Mouse (Mus musculus) small intestine, adult 2 months (tissue): ENCODE results near the gene Pcif1. TPM values are rescaled to one million over a fixed set of nuclear protein-coding genes. Genes with fewer than 3 reads are reported as not detected.
"Not testable (repeated sequence)": the region's sequence is repeated elsewhere in the genome, so short reads cannot be mapped to it uniquely, and the experiment has no call there.

Source experiments
- H3K27ac ChIP-seq: fragments of 200-500 bp; 2 replicates; pipeline ENCODE4 v1.5.1; 2012; ENCODE audit warnings: low read depth, low read length, control low read depth, inconsistent platforms; ENCODE audit not compliant: insufficient read depth
- H3K27me3 ChIP-seq: fragments of 200-500 bp; 2 replicates; pipeline ENCODE4 v1.6.1; 2012; ENCODE audit warnings: mild to moderate bottlenecking, moderate library complexity, low read length, inconsistent platforms; ENCODE audit not compliant: control insufficient read depth, insufficient read depth
- H3K36me3 ChIP-seq: fragments of 200-500 bp; 2 replicates; pipeline ENCODE4 v1.6.1; 2012; ENCODE audit warnings: mild to moderate bottlenecking, low read length, control low read depth, inconsistent platforms; ENCODE audit not compliant: control insufficient read depth, insufficient read depth
- H3K4me1 ChIP-seq: fragments of 200-500 bp; 2 replicates; pipeline ENCODE4 v1.6.1; 2012; ENCODE audit warnings: low read length, inconsistent platforms, mixed read lengths; ENCODE audit not compliant: control insufficient read depth, insufficient read depth, insufficient read length
- H3K4me3 ChIP-seq: fragments of 200-500 bp; 2 replicates; pipeline ENCODE4 v1.5.1; 2012; ENCODE audit warnings: low read depth, mild to moderate bottlenecking, control low read depth, inconsistent platforms, low read length, moderate library complexity
- CTCF ChIP-seq: fragments of 200-500 bp; IDR thresholded peaks from 2 replicates; pipeline ENCODE4 v1.5.1; 2012; ENCODE audit warnings: low read depth, mild to moderate bottlenecking, control low read depth, inconsistent platforms, low read length, moderate library complexity, mixed read lengths; ENCODE audit not compliant: insufficient replicate concordance, insufficient read length; ENCODE audit errors: extremely low read depth
- POLR2A ChIP-seq: fragments of 200-500 bp; IDR thresholded peaks from 2 replicates; pipeline ENCODE4 v1.6.1; 2012; ENCODE audit warnings: low read depth, mild to moderate bottlenecking, control low read depth, inconsistent platforms, low read length, moderate library complexity
- WGBS: fragments of 180-500 bp; shearing (Covaris S2); methylation state at CpG from one replicate; pipeline ENCODE4 v1.1.7; 2018; 5-methylcytosine and 5-hydroxymethylcytosine counted together
- polyA plus RNA-seq: library from polyadenylated mRNA; depleted of rRNA; stranded (reverse); fragments of >200 nt; gene quantifications from 2 replicates; pipeline ENCODE4 v1.2.3, GENCODE M21; 2012

Gene Pcif1
- polyA plus RNA-seq, 1 experiment, result 30.3 TPM

DNA sequence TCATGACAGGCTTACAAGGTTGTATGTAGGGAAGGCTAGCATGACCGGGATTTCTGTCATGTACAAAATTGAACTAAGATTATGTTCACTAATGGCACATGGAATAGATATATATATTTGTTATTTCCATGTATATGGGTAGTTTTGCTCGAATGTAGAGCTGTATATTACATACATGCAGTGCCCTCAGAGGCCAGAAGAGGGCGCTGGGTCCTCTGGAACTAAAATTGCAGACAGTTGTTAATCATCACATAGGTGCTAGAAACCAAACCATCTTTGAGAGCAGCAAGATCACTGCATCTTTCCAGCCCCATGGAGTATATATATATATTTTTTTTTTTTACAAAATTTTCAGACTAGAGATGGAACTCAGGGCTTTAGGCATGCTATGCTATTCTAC, 33.3 kb upstream of the Pcif1 start:
- WGBS, result 53% methylated on average over 3 of the region's 3 CpGs
- no peak overlapping the region for H3K4me3 ChIP-seq
- H3K27ac ChIP-seq, result no peak overlapping the region
- H3K36me3 ChIP-seq, result no peaks in the 10 kb centered on the region
- TF ChIP-seq CTCF (peak; percentile 28; the same call in 1 of the 2 replicates), POLR2A (no peak)
- H3K4me1 ChIP-seq, result no peaks in the 10 kb centered on the region
- H3K27me3 ChIP-seq, result no peaks in the 10 kb centered on the region

DNA sequence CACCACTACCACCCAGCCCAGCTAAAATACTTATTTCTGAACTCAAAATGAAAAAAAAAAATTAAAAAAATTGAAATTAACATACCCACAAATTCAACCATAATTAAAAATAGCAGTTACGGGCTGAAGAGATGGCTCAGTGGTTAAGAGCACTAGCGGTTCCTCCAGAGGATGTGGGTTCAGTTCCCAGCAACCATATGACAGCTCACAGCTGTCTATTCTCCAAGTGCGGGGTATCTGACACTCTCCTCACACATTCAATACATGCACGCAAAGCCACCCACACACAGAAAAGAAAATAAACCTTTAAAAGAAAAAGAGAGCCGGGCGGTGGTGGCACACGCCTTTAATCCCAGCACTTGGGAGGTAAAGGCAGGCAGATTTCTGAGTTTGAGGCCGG, 29.0 kb upstream of the Pcif1 start:
- H3K27me3 ChIP-seq, result no peaks in the 10 kb centered on the region
- WGBS, result 81% methylated on average over 8 of the region's 8 CpGs
- H3K4me3 ChIP-seq, result no peak overlapping the region
- no peaks in the 10 kb centered on the region; the same call in 1 of the 2 replicates for H3K36me3 ChIP-seq
- no peaks in the 10 kb centered on the region for H3K4me1 ChIP-seq
- TF ChIP-seq CTCF (no peak), POLR2A (no peak)
- H3K27ac ChIP-seq, result no peak overlapping the region

DNA sequence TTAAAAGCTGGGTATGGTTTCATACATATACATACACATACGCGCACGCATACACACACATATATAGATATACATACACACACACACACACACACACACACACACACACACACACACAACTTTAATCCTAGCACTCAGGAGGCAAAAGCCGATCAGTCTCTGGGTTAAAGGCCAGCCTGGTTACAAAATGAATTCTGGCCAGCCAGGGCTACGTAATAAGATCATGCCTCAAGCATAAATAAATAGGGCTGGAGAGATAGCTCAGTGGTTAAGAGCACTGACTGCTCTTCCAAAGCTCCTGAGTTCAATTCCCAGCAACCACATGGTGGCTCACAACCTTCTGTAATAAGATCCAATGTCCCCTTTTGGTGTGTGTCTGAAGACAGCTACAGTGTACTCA, 23.5 kb upstream of the Pcif1 start:
- Histone ChIP-seq H3K27me3 (peaks cover 18% of the 10 kb centered on the region), H3K4me1 (peaks cover 11% of the 10 kb centered on the region; the same call in 1 of the 2 replicates)
- not testable (repeated sequence) for H3K27ac ChIP-seq, H3K36me3 ChIP-seq, H3K4me3 ChIP-seq
- 78% methylated on average over 5 of the region's 5 CpGs for WGBS

DNA sequence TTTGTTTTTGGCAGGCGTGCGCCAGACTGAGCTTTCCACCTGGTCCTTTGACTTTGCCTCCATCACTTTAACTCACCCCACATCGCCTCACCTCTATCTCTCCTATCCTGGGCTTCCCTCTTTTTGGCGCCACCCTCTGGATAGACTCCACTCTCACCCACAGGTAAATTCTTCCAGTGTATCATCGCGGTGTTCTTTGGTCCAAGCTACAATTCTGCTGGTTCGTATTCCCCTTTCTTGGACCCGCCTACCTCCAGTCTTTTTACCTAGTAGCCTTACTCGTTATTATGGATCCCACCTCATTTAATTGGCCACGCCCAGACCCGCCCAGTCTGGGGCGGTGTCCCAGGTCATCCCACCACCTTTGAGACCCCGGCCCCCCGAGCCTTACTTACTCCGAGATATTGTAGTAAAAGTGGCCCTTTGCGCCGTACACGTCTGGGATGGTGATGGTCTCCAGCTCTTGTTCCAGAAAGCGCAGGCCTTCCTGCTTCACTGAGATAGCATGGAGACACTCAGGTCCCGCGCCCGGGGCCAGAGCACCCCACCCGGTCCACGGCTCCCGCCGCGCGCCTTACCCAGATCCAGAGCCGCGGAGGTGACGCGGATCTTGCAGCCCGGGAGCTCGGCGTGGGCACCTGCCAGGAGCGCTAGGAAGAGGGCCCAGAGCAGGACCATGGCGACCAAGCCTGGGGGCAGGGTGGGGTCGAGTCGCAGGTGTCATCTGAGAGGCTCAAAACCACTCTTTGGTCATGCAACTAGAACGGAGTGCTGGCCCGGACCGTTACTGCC, 22.6 kb upstream of the Pcif1 start:
- no peaks in the 10 kb centered on the region for H3K36me3 ChIP-seq
- TF ChIP-seq CTCF (no peak), POLR2A (no peak)
- H3K4me3 ChIP-seq, result peak overlapping the region; percentile 59
- H3K27ac ChIP-seq, result peak overlapping the region; percentile 17
- peaks cover 11% of the 10 kb centered on the region; the same call in 1 of the 2 replicates for H3K4me1 ChIP-seq
- WGBS, result 2% methylated on average over 42 of the region's 42 CpGs
- peaks cover 18% of the 10 kb centered on the region for H3K27me3 ChIP-seq

DNA sequence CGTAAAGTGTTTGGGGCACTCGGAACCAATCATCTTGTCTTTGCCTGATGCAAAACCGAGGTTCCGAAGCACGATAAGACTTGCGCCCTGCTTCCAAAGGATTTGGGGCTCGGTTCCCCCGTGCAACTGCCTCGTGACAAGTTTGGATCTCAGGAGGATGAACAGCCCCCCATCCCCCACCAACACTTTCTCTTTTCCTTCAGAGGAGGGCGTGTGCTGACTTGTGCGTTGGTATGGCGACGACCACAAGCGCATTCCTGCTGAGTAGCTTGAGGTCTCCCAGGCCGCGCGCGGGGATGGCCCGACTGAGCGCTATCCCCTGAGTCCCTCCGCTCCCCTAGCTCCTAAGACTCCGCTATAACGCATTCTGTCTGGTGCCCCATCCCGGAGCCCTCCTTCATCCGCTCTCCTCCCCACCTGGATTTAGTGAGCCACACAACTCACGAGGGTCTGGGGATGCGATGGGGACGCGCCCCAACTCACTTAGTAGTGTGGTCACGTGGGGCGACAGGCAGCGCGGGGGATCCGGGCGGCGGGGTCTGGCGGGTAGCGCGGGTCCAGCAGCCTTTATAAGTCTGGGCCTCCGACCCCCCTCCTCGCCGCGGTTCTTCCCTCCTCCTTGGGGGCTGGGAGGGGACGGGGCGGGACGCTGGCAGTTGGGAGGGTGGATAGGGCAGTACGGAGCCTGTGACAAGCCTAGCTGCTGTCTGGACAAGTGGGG, 21.8 kb upstream of the Pcif1 start, which contains the start of gene Pltp:
TSS of gene Pltp (minus strand) at position 611 of the 721 bp plus-strand sequence.
- TF ChIP-seq CTCF, result no peak
- TF ChIP-seq POLR2A, result 0 out of 2 replicates have a peak, but pooled peaks have one; percentile 7
- peaks cover 18% of the 10 kb centered on the region for H3K27me3 ChIP-seq
- H3K4me3 ChIP-seq, result peak within 1 kb of the TSS; percentile 59
- 2% methylated on average over 47 of the region's 47 CpGs for WGBS
- peaks cover 11% of the 10 kb centered on the region for H3K4me1 ChIP-seq
- H3K27ac ChIP-seq, result peak within 1 kb of the TSS; percentile 17
- H3K36me3 ChIP-seq, result no peaks in the 10 kb centered on the region

DNA sequence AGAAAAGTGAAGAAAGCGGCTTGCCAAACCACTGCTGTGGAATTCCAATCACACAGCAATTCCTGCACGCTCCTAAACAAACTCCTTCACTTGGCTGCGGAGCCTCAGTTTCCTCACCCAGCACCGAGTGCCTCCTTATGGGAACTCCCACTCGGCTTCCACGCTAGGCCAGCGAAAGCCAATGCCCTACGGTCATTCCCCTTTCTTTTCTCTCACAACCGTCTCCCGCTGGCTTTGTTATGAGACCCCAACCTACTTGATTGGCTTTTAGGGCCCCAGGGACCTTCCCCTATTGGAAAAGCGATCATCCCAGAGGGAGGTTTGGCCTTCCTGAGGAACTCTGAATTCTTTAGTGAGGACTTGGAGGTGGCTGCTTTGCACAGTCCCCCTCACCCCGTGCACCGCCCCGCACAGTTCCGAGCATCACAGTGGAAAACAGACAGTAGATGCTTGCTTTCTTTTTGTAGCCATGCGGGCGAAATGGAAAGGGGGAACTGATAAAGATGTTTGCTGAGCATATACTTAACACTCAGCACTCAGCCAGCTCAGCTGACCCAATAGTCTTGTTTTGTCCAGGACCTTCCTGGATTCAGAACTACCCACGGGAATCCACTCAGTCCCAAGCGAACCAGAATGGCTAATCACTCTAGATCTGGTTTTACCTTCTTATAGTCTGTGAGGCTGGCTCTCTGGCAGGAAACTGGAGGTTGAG, 21.1 kb upstream of the Pcif1 start:
- no peak for TF ChIP-seq CTCF
- no peak for TF ChIP-seq POLR2A
- Histone ChIP-seq H3K4me3 (peak overlapping the region; percentile 59), H3K4me1 (peaks cover 11% of the 10 kb centered on the region), H3K36me3 (no peaks in the 10 kb centered on the region), H3K27me3 (peaks cover 18% of the 10 kb centered on the region), H3K27ac (no peak overlapping the region)
- WGBS, result 26% methylated on average over 19 of the region's 19 CpGs

DNA sequence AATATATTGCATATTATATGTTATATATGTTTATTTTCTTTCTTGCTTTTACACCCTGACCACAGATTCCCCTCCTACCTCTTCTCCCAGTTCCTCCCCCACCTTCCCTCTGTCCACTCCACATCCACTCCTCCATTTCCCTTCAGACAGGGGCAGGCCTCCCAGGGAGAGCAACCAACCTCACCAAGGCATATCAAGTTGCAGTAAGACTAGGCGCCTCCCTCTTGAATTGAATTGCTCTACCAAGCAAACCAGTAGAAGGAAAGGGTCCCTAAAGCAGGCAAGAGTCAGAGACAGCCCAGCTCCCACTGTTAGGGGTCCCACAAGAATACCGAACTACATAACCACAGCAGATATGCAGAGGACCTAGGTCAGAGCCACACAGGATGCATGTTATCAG, 19.9 kb upstream of the Pcif1 start:
- Histone ChIP-seq H3K36me3 (no peaks in the 10 kb centered on the region), H3K27me3 (peaks cover 18% of the 10 kb centered on the region), H3K4me3 (no peak overlapping the region), H3K4me1 (peaks cover 11% of the 10 kb centered on the region), H3K27ac (no peak overlapping the region)
- WGBS, result 61% methylated on average over 2 of the region's 2 CpGs
- TF ChIP-seq POLR2A (no peak), CTCF (no peak)
